ENCODE assay signal across 9 mouse cellular contexts in genomic region chr3:60611839-60612238, GRCm38 (mm10).
A peak's percentile ranks its signal among the peaks of the same experiment; 100 is the strongest.
DNase-seq lines count a peak whose midpoint lies in the region; ATAC-seq and TF ChIP-seq lines count a peak whose summit lies in the region.
"Had no signal": no experiment of that assay in that cellular context is flagged by ENCODE, and none has a peak within 500 bp of the region (broad histone marks: within the 10 kb centered on the region; RNA-seq: fewer than 3 reads in every experiment).

No protein-coding gene starts in this region.

- H3K4me1 ChIP-seq in liver, embryonic 12.5 days = peaks cover 29% of the 10 kb centered on the region
- no peaks in the 10 kb centered on the region for H3K4me1 ChIP-seq in lung, postnatal 0 days (ENCODE audit: insufficient read depth, low read depth, low read length)
- H3K4me1 ChIP-seq in stomach, postnatal 0 days (replicated peaks; ENCODE audit: control insufficient read depth, insufficient read depth) = no peaks in the 10 kb centered on the region

- DNase-seq in adrenal gland, adult 2 months = peak; percentile 46
- DNase-seq in adrenal gland, adult 8-10 months = no peak
- peak; percentile 61 for DNase-seq in liver
- peak; percentile 77 for DNase-seq in brain, embryonic 14.5 days (ENCODE audit: low read depth)
- peak; percentile 31 to 60 for DNase-seq in frontal cortex, postnatal 36 days (ENCODE audit: low spot score in 2 of 2)
- peak; percentile 81 for DNase-seq in lung, postnatal 0 days (ENCODE audit: low spot score)
- peak; percentile 43 for DNase-seq in stomach, postnatal 0 days (ENCODE audit: low spot score)

- no peak overlapping the region for H3K27ac ChIP-seq in liver, embryonic 12.5 days
- H3K27ac ChIP-seq in lung, postnatal 0 days (ENCODE audit: low read length) = no peak overlapping the region
- no peak overlapping the region for H3K27ac ChIP-seq in stomach, postnatal 0 days (replicated peaks)

- no peak overlapping the region for H3K4me2 ChIP-seq in liver, embryonic 12.5 days
- H3K4me2 ChIP-seq in lung, postnatal 0 days (replicated peaks; ENCODE audit: low read depth, low read length) = no peak overlapping the region
- H3K4me2 ChIP-seq in stomach, postnatal 0 days (replicated peaks; ENCODE audit: low read depth) = no peak overlapping the region

- H3K36me3 ChIP-seq in liver, embryonic 12.5 days = peaks cover 44% of the 10 kb centered on the region
- H3K36me3 ChIP-seq in lung, postnatal 0 days (ENCODE audit: insufficient read depth, low read length) = no peaks in the 10 kb centered on the region
- peaks cover 6% of the 10 kb centered on the region for H3K36me3 ChIP-seq in stomach, postnatal 0 days (ENCODE audit: control insufficient read depth, insufficient read depth, low read length)

- H3K9me3 ChIP-seq in liver, embryonic 12.5 days (replicated peaks) = no peaks in the 10 kb centered on the region
- no peaks in the 10 kb centered on the region for H3K9me3 ChIP-seq in lung, postnatal 0 days (ENCODE audit: low read length)
- H3K9me3 ChIP-seq in stomach, postnatal 0 days (ENCODE audit: control insufficient read depth, low read length) = no peaks in the 10 kb centered on the region
- H3K9me3 ChIP-seq: megakaryocyte, embryonic 14.5 days had no signal

- no peaks in the 10 kb centered on the region for H3K27me3 ChIP-seq in liver, embryonic 12.5 days (replicated peaks)
- no peaks in the 10 kb centered on the region for H3K27me3 ChIP-seq in lung, postnatal 0 days (replicated peaks; ENCODE audit: insufficient read depth, low read length)
- no peaks in the 10 kb centered on the region for H3K27me3 ChIP-seq in stomach, postnatal 0 days (ENCODE audit: control insufficient read depth, insufficient read depth, low read length)
- H3K27me3 ChIP-seq: megakaryocyte, embryonic 14.5 days had no signal

- peak; percentile 28; the same call in 1 of the 2 replicates for TF ChIP-seq CTCF in brain, embryonic 14.5 days (IDR thresholded peaks at IDR 0.05; ENCODE audit: borderline replicate concordance, extremely low read depth, insufficient read depth, insufficient read length)
- TF ChIP-seq CTCF in lung, postnatal 0 days (IDR thresholded peaks at IDR 0.05) = peak; percentile 74
- peak; percentile 82 for TF ChIP-seq CTCF in stomach, postnatal 0 days (IDR thresholded peaks at IDR 0.05; ENCODE audit: low read depth)

- TF ChIP-seq POLR2A in brain, embryonic 14.5 days (IDR thresholded peaks at IDR 0.05; ENCODE audit: borderline replicate concordance, extremely low read depth, insufficient read depth, insufficient read length, poor library complexity, severe bottlenecking) = no peak

- H3K4me3 ChIP-seq in liver, embryonic 12.5 days = no peak overlapping the region
- no peak overlapping the region for H3K4me3 ChIP-seq in lung, postnatal 0 days (ENCODE audit: low read depth, low read length)
- H3K4me3 ChIP-seq in stomach, postnatal 0 days (ENCODE audit: low read depth, low read length) = no peak overlapping the region
- H3K4me3 ChIP-seq: megakaryocyte, embryonic 14.5 days had no signal

- no peak overlapping the region for H3K9ac ChIP-seq in liver, embryonic 12.5 days
- H3K9ac ChIP-seq in lung, postnatal 0 days (replicated peaks; ENCODE audit: low read depth) = no peak overlapping the region
- H3K9ac ChIP-seq in stomach, postnatal 0 days (ENCODE audit: low read length) = no peak overlapping the region

- ATAC-seq in liver, embryonic 12.5 days = no peak
- no peak for ATAC-seq in lung, postnatal 0 days
- no peak for ATAC-seq in stomach, postnatal 0 days (ENCODE audit: low FRiP score, low TSS enrichment)

- no peak for TF ChIP-seq EP300 in lung, postnatal 0 days (IDR thresholded peaks at IDR 0.05)
- TF ChIP-seq EP300 in stomach, postnatal 0 days (optimal IDR thresholded peaks at IDR 0.05) = no peak

- WGBS in liver, embryonic 12.5 days (ENCODE audit: insufficient replicate concordance) = 29% methylated on average over 2 of the region's 2 CpGs
- 16% methylated on average over 2 of the region's 2 CpGs for WGBS in lung, postnatal 0 days
- WGBS in stomach, postnatal 0 days = 14% methylated on average over 2 of the region's 2 CpGs

Comparison
In these comparisons a context has a peak if more than half of its experiments do, and no peak if none do; other contexts are left out.
1. CTCF ChIP-seq: peak in every context shown above with its lines; median percentile 82 in stomach, postnatal 0 days; 74 in lung, postnatal 0 days; 28 in brain, embryonic 14.5 days.